Mouse (Mus musculus): ENCODE measurements around the gene Slc38a6.
A peak's percentile ranks its signal among the peaks of the same experiment; 100 is the strongest.

Gene Slc38a6

DNA sequence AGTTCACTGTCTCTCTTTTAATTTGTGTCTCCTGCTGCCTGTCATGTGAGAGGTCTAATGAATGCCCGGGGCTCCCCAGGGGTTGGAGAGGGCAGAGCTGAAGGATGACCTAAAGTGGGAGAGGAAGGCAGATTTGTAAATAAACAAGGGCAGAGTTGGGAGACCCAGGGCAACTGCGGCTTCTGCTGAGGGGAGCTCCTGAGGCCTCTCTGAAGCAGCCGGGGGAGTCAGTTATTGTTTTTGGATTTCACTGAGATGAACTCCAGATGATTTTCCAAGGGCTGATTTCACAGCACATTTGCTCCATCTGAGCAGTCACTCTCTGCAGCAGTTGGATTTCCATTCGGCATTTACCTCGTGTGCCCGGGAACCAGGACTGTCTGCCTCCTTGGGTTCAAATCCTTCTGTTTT, 107.3 kb downstream of the Slc38a6 start:
- peak in 1 of 2 experiments; percentile 20 for DNase-seq

DNA sequence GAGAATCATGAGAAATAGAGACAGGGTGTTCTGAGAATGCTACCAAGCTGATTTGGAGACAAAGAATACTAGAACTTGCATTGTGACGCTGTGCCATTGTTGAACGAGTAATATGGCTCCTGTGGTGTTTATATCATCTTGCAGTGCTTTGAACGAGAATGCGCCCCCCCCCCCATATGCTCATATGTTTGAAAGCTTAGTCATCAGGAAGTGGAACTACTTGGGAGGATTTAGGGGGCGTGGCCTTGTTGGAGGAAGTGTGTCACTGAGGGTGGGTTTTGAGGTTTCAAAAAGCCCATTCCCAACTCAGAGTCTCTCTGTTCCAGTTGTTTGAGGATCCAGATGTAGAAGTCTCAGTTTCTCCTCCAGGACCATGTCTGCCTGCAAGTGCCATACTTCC, 108.0 kb downstream of the Slc38a6 start:
- DNase-seq: no peak

DNA sequence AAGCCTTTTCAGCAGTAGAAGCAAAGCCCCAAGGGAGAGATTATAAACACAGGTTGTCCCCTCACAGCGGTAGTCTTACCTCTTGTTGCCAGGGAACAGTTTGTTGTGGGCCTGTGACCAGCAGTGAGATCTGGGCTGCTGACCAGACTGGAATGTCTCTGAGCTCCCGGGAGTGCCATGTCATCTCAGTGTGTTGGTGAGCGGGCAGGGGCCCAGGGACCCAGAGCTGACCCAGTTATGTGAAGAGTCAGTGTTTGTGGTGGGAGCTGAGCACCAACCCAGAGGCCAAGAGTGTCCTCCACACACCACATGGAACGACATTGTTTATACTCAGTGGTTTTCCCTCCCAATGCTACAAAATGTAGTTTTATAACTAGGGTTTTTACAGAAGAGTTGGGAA, 112.8 kb downstream of the Slc38a6 start:
- DNase-seq: no peak

DNA sequence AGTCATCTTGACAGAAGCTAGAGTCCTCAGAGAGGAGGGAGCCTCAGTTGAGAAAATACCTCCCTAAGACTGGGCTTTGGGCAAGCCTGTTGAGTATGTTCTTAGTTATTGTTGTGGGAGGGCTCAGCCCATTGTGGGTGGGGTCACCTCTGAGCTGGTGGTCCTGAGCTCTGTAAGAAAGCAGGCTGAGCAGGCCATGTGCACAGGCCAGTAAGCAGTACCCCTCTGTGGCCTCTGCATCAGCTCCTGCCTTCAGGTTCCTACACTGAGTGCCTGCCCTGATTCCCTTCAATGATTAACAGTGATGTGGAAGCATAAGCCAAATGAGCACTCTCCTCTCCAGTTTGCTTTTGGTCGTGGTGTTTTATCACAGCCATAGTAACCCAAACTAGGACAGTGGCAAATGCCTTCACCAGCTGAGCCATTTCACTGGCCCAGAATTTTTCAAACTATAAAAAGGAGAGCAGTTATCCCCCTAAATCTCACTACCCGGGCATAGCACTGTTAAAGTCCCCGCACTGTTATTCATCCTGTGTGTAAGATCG, 114.0 kb downstream of the Slc38a6 start:
- DNase-seq: peak in 1 of 2 experiments; percentile 17

DNA sequence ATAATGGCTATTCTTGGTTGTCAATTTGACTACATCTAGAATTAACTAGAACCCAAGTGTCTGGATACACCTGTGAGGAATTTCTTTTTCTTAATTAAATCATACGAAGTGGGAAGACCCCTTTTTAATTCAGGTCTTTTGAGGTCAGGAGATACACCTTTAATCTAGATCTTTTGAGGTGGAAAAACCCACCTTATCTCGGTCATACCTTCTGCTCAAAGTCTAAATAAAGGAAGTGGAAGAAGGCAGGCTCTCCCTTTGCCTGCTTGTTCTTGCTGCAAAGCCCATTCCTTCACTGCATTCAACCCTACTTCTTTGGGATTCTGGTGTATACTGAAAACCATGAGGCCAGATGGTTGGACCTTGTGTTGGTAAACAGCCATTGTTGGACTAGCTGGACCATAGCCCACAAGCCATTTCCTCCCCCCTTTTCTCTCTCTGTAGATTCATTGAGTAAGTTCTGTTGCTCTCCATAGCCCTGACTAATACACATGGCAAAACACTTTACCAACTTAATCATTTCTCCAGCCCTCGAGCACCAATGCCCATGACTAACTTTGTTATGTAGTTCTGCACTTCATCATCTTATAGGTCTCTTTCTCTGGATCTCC, 115.0 kb downstream of the Slc38a6 start:
- no peak for DNase-seq

DNA sequence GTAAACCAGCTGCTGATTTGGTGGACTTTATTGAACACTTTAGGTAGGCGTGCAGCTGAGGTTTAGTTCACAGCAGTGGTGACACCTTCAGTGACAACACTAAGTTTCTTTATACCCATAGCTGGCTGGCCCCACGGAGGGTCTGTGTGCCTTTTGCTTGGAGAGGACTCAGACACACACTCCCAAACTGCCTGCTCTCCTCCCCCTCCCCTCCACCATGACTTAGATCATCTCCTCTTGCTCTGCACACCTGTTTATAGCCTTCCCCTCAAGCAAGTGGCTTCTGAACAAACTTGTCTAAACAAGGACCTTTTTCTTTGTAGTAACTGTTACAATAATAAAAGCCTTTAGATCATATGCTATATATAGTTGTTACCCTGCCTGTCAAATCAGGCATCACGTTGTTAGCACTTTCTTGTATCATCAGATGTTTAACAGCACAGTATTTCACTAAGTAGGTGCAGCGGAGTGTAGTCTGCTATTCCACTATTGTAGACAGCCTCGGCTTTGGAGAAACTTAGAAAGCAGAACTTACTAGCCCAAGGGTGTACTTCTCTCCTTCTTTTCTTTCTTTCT, 115.6 kb downstream of the Slc38a6 start:
- DNase-seq: no peak

DNA sequence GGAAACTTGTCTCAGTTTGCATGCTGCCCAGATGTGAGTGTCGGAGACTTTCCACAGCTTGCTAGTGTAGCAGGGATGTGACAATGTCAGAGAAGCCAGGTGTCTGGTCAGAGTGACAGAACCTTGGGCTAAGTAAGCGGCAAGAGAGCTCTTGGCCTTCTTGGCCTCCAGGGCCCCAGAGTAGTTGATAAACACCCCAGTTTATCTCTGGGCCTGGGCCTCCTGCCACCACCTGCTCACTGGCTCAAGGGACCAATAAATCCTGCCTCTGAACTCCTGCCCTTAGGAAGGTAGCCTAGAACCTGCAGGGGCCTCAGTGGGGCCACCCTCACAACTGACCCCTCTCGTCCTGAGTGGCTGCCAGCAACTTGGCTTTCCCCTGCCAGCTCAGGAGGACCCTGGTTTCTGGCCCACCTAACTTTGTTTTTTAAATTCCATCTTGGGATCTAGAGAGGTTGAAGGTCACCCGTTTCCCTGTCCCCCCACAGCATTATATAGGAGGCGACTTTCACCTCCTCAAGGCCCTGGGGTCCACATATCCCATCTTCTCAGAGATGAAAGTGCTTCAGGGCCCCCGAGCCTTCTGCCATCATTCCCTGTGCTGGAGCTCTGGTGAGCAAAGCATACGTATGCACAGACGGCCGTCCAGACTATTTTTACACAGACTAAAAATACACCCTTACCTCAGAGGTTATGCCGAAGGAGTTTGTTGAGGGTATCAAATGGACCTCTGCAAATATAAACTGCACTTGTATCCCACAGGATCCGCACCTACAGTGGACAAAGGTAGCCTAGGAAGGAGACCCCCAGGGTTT, 116.5 kb downstream of the Slc38a6 start:
- no peak for DNase-seq
